Mouse (Mus musculus) CH12F3 (cell line): ENCODE measurements around the gene Col5a1.

Source experiments
- in situ Hi-C: fragments of 300-500 bp; cut with MboI; formaldehyde crosslinking; loops from 2 replicates; pipeline ENCODE4 v1.14.3; 2020; ENCODE audit warnings: low sequenced_read_pairs

Col5a1 gene

DNA sequence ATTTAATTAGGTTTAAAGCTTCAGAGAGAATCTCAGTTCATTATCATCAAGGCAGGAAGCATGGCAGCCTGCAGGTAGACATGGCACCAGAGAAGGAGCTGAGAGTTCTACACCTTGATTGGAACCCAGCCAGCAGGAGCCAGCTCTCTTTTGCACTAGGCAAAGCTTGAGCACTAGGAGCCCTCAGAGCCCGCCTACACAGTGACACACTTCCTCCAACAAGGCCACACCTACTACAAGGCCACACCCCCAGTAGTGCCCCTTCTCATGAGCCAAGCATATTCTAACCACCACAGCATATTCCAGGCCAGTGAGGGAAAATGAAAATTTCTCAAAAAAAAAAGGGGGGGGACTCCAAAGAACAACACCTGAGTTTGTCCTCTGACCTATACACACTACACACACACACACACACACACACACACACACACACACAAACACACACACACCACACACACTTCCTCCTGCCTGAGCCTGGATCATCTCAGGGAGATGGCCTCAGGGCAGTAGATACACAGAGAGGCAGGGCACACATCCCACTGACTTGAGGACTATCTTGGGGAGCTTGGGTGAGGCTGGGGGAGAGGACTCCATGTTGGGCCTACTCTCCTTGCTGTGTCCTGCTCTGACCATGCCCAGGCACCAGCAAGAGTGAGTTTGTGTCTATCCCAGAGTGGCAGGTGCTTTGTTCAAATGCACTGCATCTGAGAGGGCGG, 181.8 kb downstream of the Col5a1 start:
- in situ Hi-C loops = no loop called here

GRCm38 (mm10) chr2:28068537-28068878, 182.3 kb downstream of the Col5a1 start:
- in situ Hi-C loops = no loop called here

DNA sequence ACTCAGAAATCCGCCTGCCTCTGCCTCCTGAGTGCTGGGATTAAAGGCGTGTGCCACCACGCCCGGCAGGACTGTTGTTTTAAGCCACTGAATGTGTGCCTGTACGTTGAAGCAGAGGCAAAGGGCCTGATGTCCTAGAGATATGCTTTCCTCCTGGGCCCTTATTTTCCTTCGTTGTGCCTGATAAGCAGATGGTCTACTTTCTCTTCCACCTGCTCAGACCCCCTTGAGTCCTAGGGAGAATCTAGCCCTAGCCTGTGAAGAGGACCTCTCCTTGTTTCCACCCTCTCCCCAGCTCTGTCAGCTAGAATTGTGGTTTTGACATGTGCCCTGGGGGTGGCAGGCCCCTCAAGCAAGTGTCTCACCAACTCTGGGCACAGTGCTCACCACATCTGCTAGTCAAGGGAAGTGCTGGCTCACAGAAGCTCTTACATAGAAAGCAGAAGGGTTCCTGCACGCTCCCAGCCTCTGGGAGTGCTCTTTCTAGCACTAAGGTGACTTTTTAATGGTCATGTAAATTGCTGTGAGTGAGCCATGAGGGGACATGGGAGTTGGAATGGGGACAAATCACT, 189.5 kb downstream of the Col5a1 start:
- in situ Hi-C loops = no loop called here

GRCm38 (mm10) chr2:28084768-28085167, 198.5 kb downstream of the Col5a1 start, which contains the start of gene Fcnb:
Gene Fcnb (minus strand): TSS chr2:28084885.
- in situ Hi-C loops = no loop called here

GRCm38 (mm10) chr2:28086112-28086511, 199.9 kb downstream of the Col5a1 start:
- in situ Hi-C loops = no loop called here

- in situ Hi-C loops = no loop called here
Measured at GRCm38 (mm10) chr2:28089095-28089494, 202.9 kb downstream of the Col5a1 start.
